Mouse (Mus musculus): ENCODE data around the gene Lrrc4. TPM values are rescaled to one million over a fixed set of nuclear protein-coding genes. Genes with fewer than 3 reads are reported as not detected.

Lrrc4 gene
- polyA plus RNA-seq, 1 experiment from 2014 or later, result 1.1 TPM

- no peak for DNase-seq (ENCODE audit: low spot score)
- no peak overlapping the region for H3K4me3 ChIP-seq (ENCODE audit: low read depth, low read length)
- 76% methylated on average over 3 of the region's 3 CpGs for WGBS
- H3K27ac ChIP-seq (replicated peaks; ENCODE audit: low read depth, low read length), result no peak overlapping the region
- H3K4me2 ChIP-seq (ENCODE audit: low read depth, low read length), result no peak overlapping the region
- no peaks in the 10 kb centered on the region for H3K27me3 ChIP-seq (ENCODE audit: control insufficient read depth, insufficient read depth, low read length)
- no peak overlapping the region for H3K9ac ChIP-seq (replicated peaks; ENCODE audit: low read length)
- H3K4me1 ChIP-seq (ENCODE audit: control insufficient read depth, insufficient read depth, low read length), result no peaks in the 10 kb centered on the region
- ATAC-seq (replicated peaks; ENCODE audit: insufficient number of reproducible peaks, low FRiP score, low TSS enrichment, low read depth), result no peak
- H3K36me3 ChIP-seq (replicated peaks; ENCODE audit: control insufficient read depth, insufficient read depth, low read depth, low read length), result 0 out of 2 replicates have a peak, but pooled peaks cover 2% of the 10 kb centered on the region
- no peaks in the 10 kb centered on the region for H3K9me3 ChIP-seq (replicated peaks; ENCODE audit: control insufficient read depth, low read length)
These were observed 39.7 kb downstream of the Lrrc4 start for GRCm38 (mm10) chr6:28791809-28792208.

- Histone ChIP-seq H3K4me2 (ENCODE audit: low read depth, low read length) (no peak overlapping the region), H3K4me3 (ENCODE audit: low read depth, low read length) (no peak overlapping the region), H3K36me3 (replicated peaks; ENCODE audit: control insufficient read depth, insufficient read depth, low read depth, low read length) (no peaks in the 10 kb centered on the region), H3K27ac (replicated peaks; ENCODE audit: low read depth, low read length) (no peak overlapping the region), H3K27me3 (ENCODE audit: control insufficient read depth, insufficient read depth, low read length) (no peaks in the 10 kb centered on the region), H3K9me3 (replicated peaks; ENCODE audit: control insufficient read depth, low read length) (no peaks in the 10 kb centered on the region), H3K4me1 (ENCODE audit: control insufficient read depth, insufficient read depth, low read length) (no peaks in the 10 kb centered on the region), H3K9ac (replicated peaks; ENCODE audit: low read length) (no peak overlapping the region)
- no peak for ATAC-seq (replicated peaks; ENCODE audit: insufficient number of reproducible peaks, low FRiP score, low TSS enrichment, low read depth)
- no peak for DNase-seq (ENCODE audit: low spot score)
- 41% methylated on average over 3 of the region's 3 CpGs for WGBS
These were observed 40.4 kb downstream of the Lrrc4 start for GRCm38 (mm10) chr6:28791183-28791582.

- no peak for ATAC-seq (replicated peaks; ENCODE audit: insufficient number of reproducible peaks, low FRiP score, low TSS enrichment, low read depth)
- Histone ChIP-seq H3K36me3 (replicated peaks; ENCODE audit: control insufficient read depth, insufficient read depth, low read depth, low read length) (no peaks in the 10 kb centered on the region), H3K4me3 (ENCODE audit: low read depth, low read length) (no peak overlapping the region), H3K4me2 (ENCODE audit: low read depth, low read length) (no peak overlapping the region), H3K4me1 (ENCODE audit: control insufficient read depth, insufficient read depth, low read length) (no peaks in the 10 kb centered on the region), H3K27ac (replicated peaks; ENCODE audit: low read depth, low read length) (no peak overlapping the region), H3K9ac (replicated peaks; ENCODE audit: low read length) (no peak overlapping the region), H3K27me3 (ENCODE audit: control insufficient read depth, insufficient read depth, low read length) (no peaks in the 10 kb centered on the region), H3K9me3 (replicated peaks; ENCODE audit: control insufficient read depth, low read length) (no peaks in the 10 kb centered on the region)
- WGBS, result 83% methylated on average over 4 of the region's 4 CpGs
- DNase-seq (ENCODE audit: low spot score), result no peak
These were observed 41.9 kb downstream of the Lrrc4 start for GRCm38 (mm10) chr6:28789685-28790084.

- H3K36me3 ChIP-seq (replicated peaks; ENCODE audit: control insufficient read depth, insufficient read depth, low read depth, low read length), result no peaks in the 10 kb centered on the region
- H3K27me3 ChIP-seq (ENCODE audit: control insufficient read depth, insufficient read depth, low read length), result no peaks in the 10 kb centered on the region
- no peak overlapping the region for H3K4me2 ChIP-seq (ENCODE audit: low read depth, low read length)
- no peaks in the 10 kb centered on the region for H3K4me1 ChIP-seq (ENCODE audit: control insufficient read depth, insufficient read depth, low read length)
- H3K4me3 ChIP-seq (ENCODE audit: low read depth, low read length), result no peak overlapping the region
- WGBS, result 76% methylated on average over 6 of the region's 6 CpGs
- H3K9ac ChIP-seq (replicated peaks; ENCODE audit: low read length), result no peak overlapping the region
- H3K27ac ChIP-seq (replicated peaks; ENCODE audit: low read depth, low read length), result no peak overlapping the region
- no peak for DNase-seq (ENCODE audit: low spot score)
- H3K9me3 ChIP-seq (replicated peaks; ENCODE audit: control insufficient read depth, low read length), result no peaks in the 10 kb centered on the region
- ATAC-seq (replicated peaks; ENCODE audit: insufficient number of reproducible peaks, low FRiP score, low TSS enrichment, low read depth), result no peak
These were observed 44.4 kb downstream of the Lrrc4 start for GRCm38 (mm10) chr6:28787133-28787532.

- ATAC-seq (replicated peaks; ENCODE audit: insufficient number of reproducible peaks, low FRiP score, low TSS enrichment, low read depth) (no peak), DNase-seq (ENCODE audit: low spot score) (no peak)
- H3K9me3 ChIP-seq (replicated peaks; ENCODE audit: control insufficient read depth, low read length), result no peaks in the 10 kb centered on the region
- WGBS, result 70% methylated on average over 8 of the region's 8 CpGs
- no peaks in the 10 kb centered on the region for H3K4me1 ChIP-seq (ENCODE audit: control insufficient read depth, insufficient read depth, low read length)
- no peak overlapping the region for H3K27ac ChIP-seq (replicated peaks; ENCODE audit: low read depth, low read length)
- no peak overlapping the region for H3K4me2 ChIP-seq (ENCODE audit: low read depth, low read length)
- no peak overlapping the region for H3K9ac ChIP-seq (replicated peaks; ENCODE audit: low read length)
- H3K36me3 ChIP-seq (replicated peaks; ENCODE audit: control insufficient read depth, insufficient read depth, low read depth, low read length), result no peaks in the 10 kb centered on the region
- no peak overlapping the region for H3K4me3 ChIP-seq (ENCODE audit: low read depth, low read length)
- H3K27me3 ChIP-seq (ENCODE audit: control insufficient read depth, insufficient read depth, low read length), result no peaks in the 10 kb centered on the region
These were observed 45.8 kb downstream of the Lrrc4 start for GRCm38 (mm10) chr6:28785770-28786169.

GRCm38 (mm10) chr6:28783953-28784352 is 47.6 kb downstream of the Lrrc4 start:
- H3K9me3 ChIP-seq (replicated peaks; ENCODE audit: control insufficient read depth, low read length), result no peaks in the 10 kb centered on the region
- no peak overlapping the region for H3K4me3 ChIP-seq (ENCODE audit: low read depth, low read length)
- no peaks in the 10 kb centered on the region for H3K27me3 ChIP-seq (ENCODE audit: control insufficient read depth, insufficient read depth, low read length)
- 49% methylated on average over 5 of the region's 5 CpGs for WGBS
- ATAC-seq (replicated peaks; ENCODE audit: insufficient number of reproducible peaks, low FRiP score, low TSS enrichment, low read depth) (no peak), DNase-seq (ENCODE audit: low spot score) (no peak)
- H3K27ac ChIP-seq (replicated peaks; ENCODE audit: low read depth, low read length), result no peak overlapping the region
- H3K4me1 ChIP-seq (ENCODE audit: control insufficient read depth, insufficient read depth, low read length), result no peaks in the 10 kb centered on the region
- no peaks in the 10 kb centered on the region for H3K36me3 ChIP-seq (replicated peaks; ENCODE audit: control insufficient read depth, insufficient read depth, low read depth, low read length)
- H3K9ac ChIP-seq (replicated peaks; ENCODE audit: low read length), result no peak overlapping the region
- H3K4me2 ChIP-seq (ENCODE audit: low read depth, low read length), result no peak overlapping the region

- no peaks in the 10 kb centered on the region for H3K27me3 ChIP-seq (ENCODE audit: control insufficient read depth, insufficient read depth, low read length)
- no peak overlapping the region for H3K9ac ChIP-seq (replicated peaks; ENCODE audit: low read length)
- 69% methylated on average over 4 of the region's 4 CpGs for WGBS
- no peaks in the 10 kb centered on the region for H3K9me3 ChIP-seq (replicated peaks; ENCODE audit: control insufficient read depth, low read length)
- ATAC-seq (replicated peaks; ENCODE audit: insufficient number of reproducible peaks, low FRiP score, low TSS enrichment, low read depth), result peak; percentile 48; the same call in 1 of the 2 replicates
- DNase-seq (ENCODE audit: low spot score), result no peak
- H3K4me3 ChIP-seq (ENCODE audit: low read depth, low read length), result no peak overlapping the region
- no peaks in the 10 kb centered on the region for H3K36me3 ChIP-seq (replicated peaks; ENCODE audit: control insufficient read depth, insufficient read depth, low read depth, low read length)
- H3K4me2 ChIP-seq (ENCODE audit: low read depth, low read length), result no peak overlapping the region
- no peaks in the 10 kb centered on the region for H3K4me1 ChIP-seq (ENCODE audit: control insufficient read depth, insufficient read depth, low read length)
- no peak overlapping the region for H3K27ac ChIP-seq (replicated peaks; ENCODE audit: low read depth, low read length)
These were observed 48.4 kb downstream of the Lrrc4 start for GRCm38 (mm10) chr6:28783082-28783647.

- no peaks in the 10 kb centered on the region for H3K36me3 ChIP-seq (replicated peaks; ENCODE audit: control insufficient read depth, insufficient read depth, low read depth, low read length)
- no peaks in the 10 kb centered on the region for H3K27me3 ChIP-seq (ENCODE audit: control insufficient read depth, insufficient read depth, low read length)
- H3K27ac ChIP-seq (replicated peaks; ENCODE audit: low read depth, low read length), result no peak overlapping the region
- no peaks in the 10 kb centered on the region for H3K4me1 ChIP-seq (ENCODE audit: control insufficient read depth, insufficient read depth, low read length)
- no peak overlapping the region for H3K9ac ChIP-seq (replicated peaks; ENCODE audit: low read length)
- DNase-seq (ENCODE audit: low spot score) (no peak), ATAC-seq (replicated peaks; ENCODE audit: insufficient number of reproducible peaks, low FRiP score, low TSS enrichment, low read depth) (no peak)
- 72% methylated on average over 3 of the region's 3 CpGs for WGBS
- no peak overlapping the region for H3K4me2 ChIP-seq (ENCODE audit: low read depth, low read length)
- no peak overlapping the region for H3K4me3 ChIP-seq (ENCODE audit: low read depth, low read length)
- H3K9me3 ChIP-seq (replicated peaks; ENCODE audit: control insufficient read depth, low read length), result no peaks in the 10 kb centered on the region
These were observed 49.9 kb downstream of the Lrrc4 start for GRCm38 (mm10) chr6:28781696-28782095.

All from embryonic facial prominence, embryonic 11.5 days (tissue).